Mouse (Mus musculus) cerebellum, postnatal 36 days (tissue): ENCODE measurements at regions not wholly inside any gene's neighbourhood (a gene's known extent, or its start where the extent isn't known, plus 50 kb on each side); places are given as distances from the start of the nearest gene placed in this dataset.

Experiments
- DNase-seq, 2 experiments: peaks; one replicate each; pipeline ENCODE4 v3.0.0; 2021 to 2022; ENCODE audit warnings: mixed read lengths in 2 of 2

- no peak for DNase-seq
These were observed 54.8 kb upstream of the Cep85l start for GRCm38 (mm10) chr10:53434376-53435171.

- DNase-seq = no peak
These were observed 53.0 kb upstream of the Cep85l start for GRCm38 (mm10) chr10:53432794-53433193.

DNA sequence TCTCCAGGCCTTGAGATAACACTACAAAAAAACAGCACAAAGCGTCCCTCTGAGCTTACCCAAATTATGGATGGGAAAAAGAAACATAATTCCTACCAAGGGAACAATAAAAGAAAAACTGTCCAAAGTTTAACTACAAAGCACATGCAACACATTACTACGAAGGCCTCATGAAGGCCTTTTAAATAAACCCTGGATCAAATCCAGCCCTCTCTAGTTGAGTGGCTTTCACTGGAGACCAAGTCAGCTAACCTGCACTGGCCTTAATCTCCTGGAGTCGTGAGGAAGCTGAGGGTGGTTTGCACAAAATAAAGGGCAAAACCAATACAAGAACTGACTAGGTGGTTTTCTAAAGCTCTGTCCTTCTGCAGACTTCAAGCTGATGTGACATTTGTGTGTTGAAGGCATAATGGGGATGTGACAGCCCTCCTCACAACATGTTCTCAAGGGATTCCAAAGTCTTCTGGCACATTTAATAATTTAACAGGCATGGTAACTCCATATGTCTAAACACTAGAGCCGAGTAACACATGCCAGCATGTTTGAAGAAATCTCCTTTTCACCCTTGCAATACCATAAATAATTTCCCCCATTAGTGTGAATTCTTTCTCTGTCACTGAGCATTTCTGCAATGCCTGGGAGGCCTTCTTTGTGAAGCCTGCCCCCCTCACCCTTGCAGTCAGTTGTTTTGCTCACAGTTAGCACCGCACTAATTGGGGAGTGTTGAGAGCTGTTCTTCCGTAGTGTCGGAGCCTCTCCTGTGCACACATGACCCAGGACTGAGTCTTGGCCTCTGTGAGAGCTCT, 50.0 kb upstream of the Cep85l start:
- no peak for DNase-seq
